Mouse (Mus musculus) ovary, postnatal 36 days (tissue): ENCODE results near the gene Hexb.
A peak's percentile ranks its signal among the peaks of the same experiment; 100 is the strongest.

Experiments
- DNase-seq: peaks from one replicate; pipeline ENCODE4 v3.0.0; 2022; ENCODE audit warnings: low spot score, mixed read lengths

Gene Hexb

DNA sequence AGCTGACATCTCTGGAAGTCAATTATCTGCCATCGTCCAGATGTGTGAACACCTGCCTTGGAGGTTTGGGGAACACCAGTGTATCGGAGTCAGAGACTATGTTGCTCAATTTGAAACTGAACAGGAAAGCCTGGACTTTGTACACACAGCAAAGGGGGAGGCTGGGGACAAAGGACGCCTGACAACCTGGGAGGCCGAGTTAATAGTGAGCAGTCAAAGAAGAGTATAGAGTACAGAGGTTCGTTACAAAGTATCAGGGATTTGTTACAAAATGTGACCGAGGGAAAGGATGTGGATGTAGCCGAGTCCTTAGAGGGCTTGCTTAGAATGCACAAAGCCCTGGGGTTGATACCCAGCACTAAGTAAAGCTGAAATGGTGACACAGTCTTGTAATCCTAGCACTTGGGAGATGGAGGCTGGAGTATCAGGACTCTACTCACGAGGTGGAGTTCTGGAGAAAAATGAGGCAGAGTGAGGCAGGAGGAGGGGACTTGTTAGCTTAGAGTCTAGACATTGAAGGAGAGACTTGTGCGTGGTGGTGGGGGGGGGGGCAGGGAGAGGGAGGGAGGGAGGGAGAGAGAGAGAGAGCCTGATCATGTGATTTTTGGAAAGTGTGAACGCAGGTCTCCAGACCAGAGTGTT, 26.3 kb upstream of the Hexb start:
- DNase-seq = no peak

DNA sequence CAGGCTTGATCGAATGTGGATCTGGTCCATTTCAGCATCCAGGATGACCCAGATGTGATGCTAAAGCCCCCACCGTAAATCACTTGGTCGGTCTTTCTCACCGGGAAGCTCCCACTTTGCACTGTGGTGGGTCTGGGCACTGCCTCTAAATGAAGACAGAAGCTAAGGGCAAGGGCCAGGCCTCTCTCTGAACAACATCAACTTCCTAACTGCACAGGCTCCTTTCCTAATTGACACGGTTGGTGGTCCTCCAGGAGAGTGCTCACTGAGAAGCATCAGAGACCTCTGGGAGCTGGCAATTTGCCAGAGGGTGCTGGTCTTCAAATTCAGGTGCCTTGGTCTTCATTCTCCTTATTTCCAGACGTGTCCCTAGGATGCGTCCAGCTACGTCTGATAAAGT, 25.7 kb upstream of the Hexb start:
- no peak for DNase-seq

DNA sequence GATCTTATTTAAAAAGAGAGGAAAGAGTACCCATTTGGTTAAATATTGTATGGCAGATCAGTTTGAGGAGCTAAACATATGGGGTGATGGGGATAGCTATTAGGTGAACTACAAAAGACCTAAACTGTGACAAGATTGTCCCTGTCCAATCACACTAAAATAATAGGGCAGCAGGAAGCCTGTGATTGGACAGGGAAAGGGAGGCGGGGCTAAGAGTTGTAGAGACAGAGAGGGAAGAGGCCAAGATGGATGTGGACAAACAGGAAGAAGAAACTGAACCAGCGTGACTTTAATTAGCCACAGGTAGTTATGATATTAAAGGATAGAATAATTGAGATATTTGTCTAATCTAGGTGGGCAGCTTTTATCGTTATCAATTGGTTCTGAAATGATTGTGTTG, 21.9 kb upstream of the Hexb start:
- no peak for DNase-seq

DNA sequence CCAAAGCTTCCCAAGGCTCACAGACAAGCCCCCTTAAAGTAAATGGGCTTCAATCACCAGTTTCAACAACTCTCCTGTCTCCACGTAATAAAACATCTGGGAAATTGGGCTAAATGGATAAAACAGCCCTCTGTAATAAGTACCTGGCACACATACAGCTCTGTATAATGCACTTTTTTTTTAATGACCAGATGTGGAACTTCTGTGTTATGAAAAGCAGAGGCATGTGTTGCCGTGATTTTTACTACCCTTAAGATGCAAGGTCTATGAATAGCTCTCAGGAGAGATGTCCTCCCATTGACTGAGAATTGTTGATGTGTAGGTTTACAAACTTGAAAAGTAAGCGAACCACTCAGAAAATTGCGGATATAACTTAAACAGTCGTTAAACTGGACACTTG, 18.0 kb upstream of the Hexb start:
- no peak for DNase-seq

GRCm38 (mm10) chr13:97215563-97215962, 17.4 kb upstream of the Hexb start:
- no peak for DNase-seq

GRCm38 (mm10) chr13:97214583-97215268, 16.6 kb upstream of the Hexb start:
- no peak for DNase-seq

DNA sequence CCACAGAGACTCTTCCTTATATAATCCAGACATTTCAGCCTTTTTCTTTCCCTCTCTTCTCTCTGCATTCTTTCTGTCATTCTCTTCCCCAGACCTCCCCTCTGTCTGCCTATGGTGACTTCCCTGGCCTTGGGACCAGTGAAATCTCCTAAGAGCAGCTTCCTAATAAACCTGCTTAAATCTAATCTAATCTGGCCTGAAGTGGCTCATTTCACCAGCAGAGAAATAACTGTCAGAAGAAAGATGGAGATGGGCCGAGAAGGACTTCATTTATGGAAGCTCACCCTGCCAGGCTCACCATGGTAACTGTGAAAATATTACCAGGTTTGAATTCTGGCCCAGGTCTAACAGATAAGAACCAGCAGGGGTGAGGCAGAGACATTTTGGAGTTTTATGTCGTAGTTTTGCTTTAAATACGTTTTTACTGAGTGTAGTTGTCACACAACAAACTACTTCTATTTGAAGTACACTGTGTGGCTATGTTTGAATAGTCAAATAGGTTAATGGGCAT, 10.4 kb upstream of the Hexb start:
- no peak for DNase-seq

DNA sequence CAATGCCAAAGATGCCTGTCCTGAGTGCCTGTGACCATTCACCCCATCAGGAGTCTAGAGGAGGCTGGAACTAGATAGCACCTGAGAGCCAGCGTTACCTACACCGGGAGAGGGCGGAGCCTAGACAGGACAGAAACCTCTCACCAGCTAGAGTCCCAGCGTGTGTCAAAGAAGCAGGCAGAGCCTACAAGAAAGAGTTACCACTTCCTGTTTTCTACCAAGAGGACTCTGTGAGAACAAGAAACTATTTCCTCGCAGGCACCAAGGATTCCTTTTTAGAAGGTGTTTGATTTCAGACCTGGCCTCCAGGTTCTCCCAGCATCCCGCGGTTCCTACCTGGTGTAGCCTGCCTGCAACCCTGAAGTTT, 9.9 kb upstream of the Hexb start:
- DNase-seq = no peak

- DNase-seq = no peak
Observed at GRCm38 (mm10) chr13:97207472-97208111, 9.4 kb upstream of the Hexb start.

GRCm38 (mm10) chr13:97206046-97206445, 7.9 kb upstream of the Hexb start:
- DNase-seq = no peak

- peak; percentile 69 for DNase-seq
Observed at GRCm38 (mm10) chr13:97205052-97205701, 7.0 kb upstream of the Hexb start.

GRCm38 (mm10) chr13:97201896-97202295, 3.7 kb upstream of the Hexb start:
- no peak for DNase-seq

DNA sequence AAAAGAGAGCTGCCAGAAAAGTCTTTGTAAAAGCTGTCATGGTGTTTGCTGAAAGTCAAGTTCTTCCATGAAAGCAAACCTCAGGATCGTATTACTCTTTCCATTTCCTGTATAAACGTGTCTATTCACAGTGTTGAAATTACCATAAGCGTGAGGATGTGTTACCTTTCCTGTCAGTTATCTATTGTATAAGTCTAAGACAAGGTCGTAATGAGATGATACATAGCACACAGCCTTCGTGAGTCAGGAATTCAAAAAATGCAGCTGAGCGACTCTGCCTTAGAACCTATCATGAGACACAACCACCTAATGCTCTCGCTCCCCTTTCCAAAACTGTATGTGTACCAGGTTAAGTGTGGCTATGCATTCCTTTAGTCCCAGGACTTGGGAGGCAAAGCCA, 2.9 kb upstream of the Hexb start:
- no peak for DNase-seq

GRCm38 (mm10) chr13:97199123-97199522, 966 bp upstream of the Hexb start:
- no peak for DNase-seq

GRCm38 (mm10) chr13:97196925-97197218, 1.3 kb downstream of the Hexb start:
- no peak for DNase-seq

DNA sequence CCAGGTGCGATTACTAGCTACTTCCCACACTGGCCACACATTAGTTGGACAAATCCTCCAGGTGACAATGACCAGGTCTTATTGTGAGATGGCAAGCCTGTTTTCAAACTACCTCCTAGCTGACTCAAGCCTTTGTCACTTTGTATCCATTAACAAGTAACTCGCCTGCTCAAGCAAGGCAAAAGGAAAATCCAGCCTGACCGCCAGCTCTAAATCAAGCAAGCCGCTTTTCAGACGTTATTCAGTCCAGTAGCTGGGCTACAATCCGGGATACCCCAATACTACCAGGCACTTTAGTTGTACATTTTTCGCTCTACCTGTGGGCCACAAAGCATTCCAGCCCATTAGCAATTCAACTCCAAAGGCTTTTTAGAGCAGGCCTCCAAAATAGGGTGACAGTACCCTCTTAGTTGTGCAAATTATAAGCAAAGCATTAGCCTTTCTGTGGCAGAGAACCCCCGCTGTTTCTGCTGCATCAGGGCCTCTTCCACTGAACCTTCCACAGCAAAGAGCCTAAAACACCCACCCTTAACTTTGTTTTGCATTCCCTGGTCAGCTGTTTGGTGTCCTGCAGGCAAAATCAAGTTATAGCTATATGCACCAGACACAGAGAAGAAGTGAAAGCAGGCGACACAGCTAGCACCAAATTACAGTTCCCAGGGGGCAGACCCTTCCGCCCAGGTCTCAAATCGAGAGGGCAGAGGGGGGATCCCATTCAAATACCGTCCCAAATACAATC, 1.8 kb downstream of the Hexb start:
- no peak for DNase-seq

- peak; percentile 64 for DNase-seq
Observed at GRCm38 (mm10) chr13:97193420-97193819, 4.7 kb downstream of the Hexb start.

DNA sequence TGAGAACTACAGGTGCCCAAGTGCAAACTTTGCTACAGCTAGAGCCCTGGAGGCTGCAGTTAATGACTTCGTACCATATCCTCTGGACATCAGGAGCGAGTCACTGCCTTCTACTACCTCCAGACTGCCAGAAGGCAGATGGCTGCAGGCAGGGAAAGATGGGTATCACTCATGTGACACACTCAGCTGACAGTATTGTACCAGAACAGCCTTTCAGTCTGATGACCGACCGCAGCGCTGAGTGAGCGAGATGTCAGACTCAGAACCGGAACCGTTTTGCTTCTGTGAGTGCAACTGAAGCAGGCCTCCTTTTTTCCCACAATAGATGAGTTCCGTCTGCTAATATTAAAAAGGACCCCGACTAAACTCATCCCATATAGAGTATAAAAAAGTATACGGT, 5.5 kb downstream of the Hexb start:
- DNase-seq = no peak

- no peak for DNase-seq
Observed at GRCm38 (mm10) chr13:97187693-97188092, 10.5 kb downstream of the Hexb start.

- DNase-seq = no peak
Observed at GRCm38 (mm10) chr13:97186346-97186745, 11.8 kb downstream of the Hexb start.

DNA sequence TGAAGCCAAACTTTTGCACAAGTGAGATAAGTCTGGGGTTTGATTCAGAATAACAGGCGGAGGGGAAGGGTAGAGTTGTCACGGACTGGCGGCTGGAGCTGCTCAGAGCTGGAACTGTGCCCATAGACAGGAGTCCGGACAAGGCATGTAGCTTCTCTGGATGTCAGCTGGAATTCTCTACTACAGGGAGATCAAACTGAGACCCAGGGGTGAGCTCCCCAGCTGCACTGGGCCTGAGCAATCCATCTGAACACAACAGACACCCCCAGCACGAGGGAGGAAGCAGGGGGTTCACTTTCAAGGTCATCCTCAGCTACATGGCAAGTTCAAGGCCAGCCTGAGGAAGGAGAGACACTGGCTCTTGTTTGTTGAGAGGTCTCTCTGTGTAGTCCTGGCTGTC, 13.5 kb downstream of the Hexb start:
- DNase-seq = no peak

DNA sequence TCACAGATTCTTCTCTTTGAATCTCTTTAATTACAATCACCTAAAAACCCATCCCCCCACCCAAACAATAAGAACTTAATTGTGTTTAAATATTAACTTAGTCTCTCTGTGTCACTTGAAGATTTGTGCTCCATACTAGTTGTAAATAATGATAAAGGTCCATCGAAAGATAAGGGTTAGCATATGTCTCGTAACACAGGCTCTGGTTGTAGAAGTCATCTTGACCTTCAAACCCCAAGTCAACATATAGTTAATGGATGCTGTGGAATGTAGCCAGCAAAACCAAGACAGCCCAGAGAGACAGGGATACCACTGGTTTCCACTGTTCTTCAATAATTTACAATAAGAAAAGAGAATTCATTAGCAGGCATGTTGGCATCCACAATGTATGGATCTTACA, 14.0 kb downstream of the Hexb start:
- DNase-seq = no peak
